Mouse (Mus musculus): ENCODE measurements around the gene Rab3il1. TPM values are rescaled to one million over a fixed set of nuclear protein-coding genes. Genes with fewer than 3 reads are reported as not detected.

The Rab3il1 gene
- polyA plus RNA-seq, 1 experiment from 2014 or later = 23.8 TPM

GRCm38 (mm10) chr19:10043643-10044042 lies 42.2 kb downstream of the Rab3il1 start:
- H3K9ac ChIP-seq = no peak overlapping the region
- no peaks in the 10 kb centered on the region for H3K27me3 ChIP-seq (ENCODE audit: control insufficient read depth, insufficient read depth, low read length)
- no peak overlapping the region for H3K27ac ChIP-seq
- peak overlapping the region; percentile 97; the same call in 1 of the 2 replicates for H3K4me2 ChIP-seq (replicated peaks)
- H3K36me3 ChIP-seq (replicated peaks; ENCODE audit: control insufficient read depth, insufficient read depth) = no peaks in the 10 kb centered on the region
- ATAC-seq (ENCODE audit: low FRiP score) = no peak
- no peak for DNase-seq (ENCODE audit: low spot score)
- no peak overlapping the region for H3K4me3 ChIP-seq (replicated peaks; ENCODE audit: low read length)
- H3K9me3 ChIP-seq (ENCODE audit: control insufficient read depth, low read length) = no peaks in the 10 kb centered on the region
- H3K4me1 ChIP-seq (replicated peaks; ENCODE audit: control insufficient read depth, insufficient read depth, low read length) = peaks cover 20% of the 10 kb centered on the region

- peaks cover 20% of the 10 kb centered on the region for H3K4me1 ChIP-seq (replicated peaks; ENCODE audit: control insufficient read depth, insufficient read depth, low read length)
- no peak overlapping the region for H3K27ac ChIP-seq
- H3K36me3 ChIP-seq (replicated peaks; ENCODE audit: control insufficient read depth, insufficient read depth) = no peaks in the 10 kb centered on the region
- H3K9ac ChIP-seq = no peak overlapping the region
- no peak overlapping the region for H3K4me2 ChIP-seq (replicated peaks)
- H3K4me3 ChIP-seq (replicated peaks; ENCODE audit: low read length) = no peak overlapping the region
- no peaks in the 10 kb centered on the region for H3K9me3 ChIP-seq (ENCODE audit: control insufficient read depth, low read length)
- H3K27me3 ChIP-seq (ENCODE audit: control insufficient read depth, insufficient read depth, low read length) = no peaks in the 10 kb centered on the region
- DNase-seq (ENCODE audit: low spot score) (no peak), ATAC-seq (ENCODE audit: low FRiP score) (no peak)
- 88% methylated on average over 2 of the region's 2 CpGs for WGBS
These were observed 44.2 kb downstream of the Rab3il1 start for GRCm38 (mm10) chr19:10045707-10046106.

GRCm38 (mm10) chr19:10046346-10046745 lies 44.9 kb downstream of the Rab3il1 start:
- Histone ChIP-seq H3K4me2 (replicated peaks) (no peak overlapping the region), H3K27ac (no peak overlapping the region), H3K36me3 (replicated peaks; ENCODE audit: control insufficient read depth, insufficient read depth) (no peaks in the 10 kb centered on the region), H3K4me1 (replicated peaks; ENCODE audit: control insufficient read depth, insufficient read depth, low read length) (peaks cover 15% of the 10 kb centered on the region), H3K4me3 (replicated peaks; ENCODE audit: low read length) (no peak overlapping the region), H3K27me3 (ENCODE audit: control insufficient read depth, insufficient read depth, low read length) (no peaks in the 10 kb centered on the region), H3K9me3 (ENCODE audit: control insufficient read depth, low read length) (no peaks in the 10 kb centered on the region), H3K9ac (no peak overlapping the region)
- no peak for DNase-seq (ENCODE audit: low spot score)
- no peak for ATAC-seq (ENCODE audit: low FRiP score)
- WGBS = 85% methylated on average over 4 of the region's 4 CpGs

GRCm38 (mm10) chr19:10046983-10047382 lies 45.5 kb downstream of the Rab3il1 start:
- Histone ChIP-seq H3K27me3 (ENCODE audit: control insufficient read depth, insufficient read depth, low read length) (no peaks in the 10 kb centered on the region), H3K27ac (no peak overlapping the region), H3K4me1 (replicated peaks; ENCODE audit: control insufficient read depth, insufficient read depth, low read length) (peaks cover 14% of the 10 kb centered on the region), H3K4me3 (replicated peaks; ENCODE audit: low read length) (no peak overlapping the region), H3K9me3 (ENCODE audit: control insufficient read depth, low read length) (no peaks in the 10 kb centered on the region), H3K9ac (no peak overlapping the region), H3K36me3 (replicated peaks; ENCODE audit: control insufficient read depth, insufficient read depth) (no peaks in the 10 kb centered on the region), H3K4me2 (replicated peaks) (no peak overlapping the region)
- DNase-seq (ENCODE audit: low spot score) (no peak), ATAC-seq (ENCODE audit: low FRiP score) (no peak)
- 68% methylated on average over 3 of the region's 3 CpGs for WGBS

GRCm38 (mm10) chr19:10049533-10049932 lies 48.1 kb downstream of the Rab3il1 start:
- Histone ChIP-seq H3K4me3 (replicated peaks; ENCODE audit: low read length) (no peak overlapping the region), H3K4me1 (replicated peaks; ENCODE audit: control insufficient read depth, insufficient read depth, low read length) (no peaks in the 10 kb centered on the region), H3K4me2 (replicated peaks) (no peak overlapping the region), H3K9ac (no peak overlapping the region), H3K36me3 (replicated peaks; ENCODE audit: control insufficient read depth, insufficient read depth) (peaks cover 13% of the 10 kb centered on the region), H3K27me3 (ENCODE audit: control insufficient read depth, insufficient read depth, low read length) (no peaks in the 10 kb centered on the region), H3K9me3 (ENCODE audit: control insufficient read depth, low read length) (no peaks in the 10 kb centered on the region), H3K27ac (no peak overlapping the region)
- ATAC-seq (ENCODE audit: low FRiP score) (no peak), DNase-seq (ENCODE audit: low spot score) (no peak)

- DNase-seq (ENCODE audit: low spot score) (no peak), ATAC-seq (ENCODE audit: low FRiP score) (no peak)
- Histone ChIP-seq H3K36me3 (replicated peaks; ENCODE audit: control insufficient read depth, insufficient read depth) (peaks cover 13% of the 10 kb centered on the region), H3K4me1 (replicated peaks; ENCODE audit: control insufficient read depth, insufficient read depth, low read length) (no peaks in the 10 kb centered on the region), H3K27ac (no peak overlapping the region), H3K4me2 (replicated peaks) (no peak overlapping the region), H3K9me3 (ENCODE audit: control insufficient read depth, low read length) (no peaks in the 10 kb centered on the region), H3K9ac (no peak overlapping the region), H3K4me3 (replicated peaks; ENCODE audit: low read length) (no peak overlapping the region), H3K27me3 (ENCODE audit: control insufficient read depth, insufficient read depth, low read length) (no peaks in the 10 kb centered on the region)
- 93% methylated on average over 2 of the region's 2 CpGs for WGBS
These were observed 49.0 kb downstream of the Rab3il1 start for GRCm38 (mm10) chr19:10050438-10050837.

- peaks cover 25% of the 10 kb centered on the region for H3K36me3 ChIP-seq (replicated peaks; ENCODE audit: control insufficient read depth, insufficient read depth)
- no peak overlapping the region for H3K27ac ChIP-seq
- H3K27me3 ChIP-seq (ENCODE audit: control insufficient read depth, insufficient read depth, low read length) = no peaks in the 10 kb centered on the region
- WGBS = over 99% methylated on average over 4 of the region's 4 CpGs
- no peak for ATAC-seq (ENCODE audit: low FRiP score)
- H3K9ac ChIP-seq = no peak overlapping the region
- H3K4me2 ChIP-seq (replicated peaks) = no peak overlapping the region
- no peak for DNase-seq (ENCODE audit: low spot score)
- no peaks in the 10 kb centered on the region for H3K4me1 ChIP-seq (replicated peaks; ENCODE audit: control insufficient read depth, insufficient read depth, low read length)
- no peaks in the 10 kb centered on the region for H3K9me3 ChIP-seq (ENCODE audit: control insufficient read depth, low read length)
- no peak overlapping the region for H3K4me3 ChIP-seq (replicated peaks; ENCODE audit: low read length)
These were observed 51.2 kb downstream of the Rab3il1 start for GRCm38 (mm10) chr19:10052698-10053097.

GRCm38 (mm10) chr19:10053692-10054260 lies 52.3 kb downstream of the Rab3il1 start:
- Histone ChIP-seq H3K9me3 (ENCODE audit: control insufficient read depth, low read length) (no peaks in the 10 kb centered on the region), H3K4me1 (replicated peaks; ENCODE audit: control insufficient read depth, insufficient read depth, low read length) (no peaks in the 10 kb centered on the region), H3K4me2 (replicated peaks) (no peak overlapping the region), H3K27ac (no peak overlapping the region), H3K36me3 (replicated peaks; ENCODE audit: control insufficient read depth, insufficient read depth) (peaks cover 36% of the 10 kb centered on the region), H3K4me3 (replicated peaks; ENCODE audit: low read length) (no peak overlapping the region), H3K9ac (no peak overlapping the region), H3K27me3 (ENCODE audit: control insufficient read depth, insufficient read depth, low read length) (no peaks in the 10 kb centered on the region)
- DNase-seq (ENCODE audit: low spot score) (no peak), ATAC-seq (ENCODE audit: low FRiP score) (no peak)
- 93% methylated on average over 10 of the region's 10 CpGs for WGBS

- H3K36me3 ChIP-seq (replicated peaks; ENCODE audit: control insufficient read depth, insufficient read depth) = peaks cover 37% of the 10 kb centered on the region
- DNase-seq (ENCODE audit: low spot score) (no peak), ATAC-seq (ENCODE audit: low FRiP score) (no peak)
- H3K9ac ChIP-seq = no peak overlapping the region
- no peak overlapping the region for H3K4me3 ChIP-seq (replicated peaks; ENCODE audit: low read length)
- H3K9me3 ChIP-seq (ENCODE audit: control insufficient read depth, low read length) = no peaks in the 10 kb centered on the region
- no peak overlapping the region for H3K4me2 ChIP-seq (replicated peaks)
- no peaks in the 10 kb centered on the region for H3K27me3 ChIP-seq (ENCODE audit: control insufficient read depth, insufficient read depth, low read length)
- no peak overlapping the region for H3K27ac ChIP-seq
- no peaks in the 10 kb centered on the region for H3K4me1 ChIP-seq (replicated peaks; ENCODE audit: control insufficient read depth, insufficient read depth, low read length)
- 92% methylated on average over 6 of the region's 6 CpGs for WGBS
These were observed 53.0 kb downstream of the Rab3il1 start for GRCm38 (mm10) chr19:10054361-10055075.

All from hindbrain, embryonic 14.5 days (tissue).